10 mouse cellular contexts compared by ENCODE assay signal in the genomic region with DNA sequence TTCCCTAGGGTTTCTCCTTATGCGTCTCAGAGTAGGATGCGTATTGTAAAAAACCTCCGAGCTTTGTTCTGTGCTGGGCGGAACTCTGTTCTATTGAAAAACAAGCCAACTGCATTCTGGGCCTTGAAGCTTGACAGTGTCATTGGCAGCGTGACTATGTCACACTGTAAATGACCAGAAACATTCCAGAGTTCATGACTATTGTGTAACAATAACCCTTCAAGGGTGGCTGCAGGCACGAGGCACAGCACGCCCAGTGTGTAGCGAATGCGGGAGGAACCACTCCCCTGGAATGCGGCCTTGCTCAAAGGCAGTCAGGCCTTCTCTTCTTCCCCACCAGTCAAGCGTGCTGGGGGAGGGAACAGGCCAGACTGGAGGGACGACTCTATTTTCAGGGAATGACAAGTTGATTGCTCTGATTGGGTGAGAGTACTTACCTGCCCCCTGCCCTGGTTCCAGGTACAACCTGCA.
DNase-seq lines count a peak whose midpoint lies in the region; ATAC-seq and TF ChIP-seq lines count a peak whose summit lies in the region.
"Had no signal": no experiment of that assay in that cellular context is flagged by ENCODE, and none has a peak within 500 bp of the region (broad histone marks: within the 10 kb centered on the region; RNA-seq: fewer than 3 reads in every experiment).

No protein-coding gene starts in this region.

- H3K27ac ChIP-seq in liver, adult 2 months (replicated peaks; ENCODE audit: insufficient read depth, low read depth, low read length), result no peak overlapping the region
- no peak overlapping the region for H3K27ac ChIP-seq in liver, embryonic 12.5 days
- H3K27ac ChIP-seq in embryonic facial prominence, embryonic 13.5 days, result no peak overlapping the region
- H3K27ac ChIP-seq in kidney, embryonic 14.5 days (ENCODE audit: low read depth, low read length), result no peak overlapping the region
- H3K27ac ChIP-seq in midbrain, embryonic 14.5 days (replicated peaks; ENCODE audit: low read depth, low read length), result no peak overlapping the region
- H3K27ac ChIP-seq: heart, adult 2 months had no signal

- no peak overlapping the region for H3K4me2 ChIP-seq in liver, embryonic 12.5 days
- no peak overlapping the region for H3K4me2 ChIP-seq in embryonic facial prominence, embryonic 13.5 days
- H3K4me2 ChIP-seq in kidney, embryonic 14.5 days (replicated peaks; ENCODE audit: low read depth, low read length), result no peak overlapping the region
- no peak overlapping the region for H3K4me2 ChIP-seq in midbrain, embryonic 14.5 days (ENCODE audit: low read length)

- ATAC-seq in liver, embryonic 12.5 days, result no peak
- 0 out of 2 replicates have a peak, but pooled peaks have one; percentile 56 for ATAC-seq in embryonic facial prominence, embryonic 13.5 days (ENCODE audit: insufficient number of reproducible peaks, insufficient read depth, low FRiP score, low TSS enrichment, low read depth)
- peak; percentile 93 for ATAC-seq in kidney, embryonic 14.5 days (ENCODE audit: low FRiP score, low TSS enrichment)
- peak; percentile 53; the same call in 1 of the 2 replicates for ATAC-seq in midbrain, embryonic 14.5 days (ENCODE audit: low FRiP score, low TSS enrichment)

- no peak for TF ChIP-seq CTCF in liver, adult 2 months (IDR thresholded peaks at IDR 0.05; ENCODE audit: low read depth, low read length)

- TF ChIP-seq POLR2A in liver, adult 2 months (IDR thresholded peaks at IDR 0.05; ENCODE audit: extremely low read depth, insufficient read depth, low read length), result no peak

- 50% methylated on average over 12 of the region's 12 CpGs for WGBS in liver, adult 2 months
- WGBS in liver, embryonic 12.5 days (ENCODE audit: insufficient replicate concordance), result 69% methylated on average over 12 of the region's 12 CpGs
- WGBS in embryonic facial prominence, embryonic 13.5 days, result 42% methylated on average over 12 of the region's 12 CpGs
- 46% methylated on average over 12 of the region's 12 CpGs for WGBS in kidney, embryonic 14.5 days
- 13% methylated on average over 12 of the region's 12 CpGs for WGBS in midbrain, embryonic 14.5 days

- H3K4me1 ChIP-seq in liver, adult 2 months (ENCODE audit: control insufficient read depth, insufficient read depth, low read length), result peaks cover 6% of the 10 kb centered on the region; the same call in 1 of the 2 replicates
- no peaks in the 10 kb centered on the region for H3K4me1 ChIP-seq in liver, embryonic 12.5 days
- H3K4me1 ChIP-seq in embryonic facial prominence, embryonic 13.5 days, result no peaks in the 10 kb centered on the region
- no peaks in the 10 kb centered on the region for H3K4me1 ChIP-seq in kidney, embryonic 14.5 days (ENCODE audit: control insufficient read depth, insufficient read depth, low read length)
- 0 out of 2 replicates have a peak, but pooled peaks cover 3% of the 10 kb centered on the region for H3K4me1 ChIP-seq in midbrain, embryonic 14.5 days (ENCODE audit: control insufficient read depth, insufficient read depth, low read length)

- H3K27me3 ChIP-seq in liver, adult 2 months (ENCODE audit: control insufficient read depth, insufficient read depth, low read length), result no peaks in the 10 kb centered on the region
- H3K27me3 ChIP-seq in liver, embryonic 12.5 days (replicated peaks), result no peaks in the 10 kb centered on the region; the same call in 1 of the 2 replicates
- H3K27me3 ChIP-seq in embryonic facial prominence, embryonic 13.5 days, result no peaks in the 10 kb centered on the region
- H3K27me3 ChIP-seq in kidney, embryonic 14.5 days (ENCODE audit: control insufficient read depth, insufficient read depth, low read length), result no peaks in the 10 kb centered on the region
- H3K27me3 ChIP-seq in midbrain, embryonic 14.5 days (ENCODE audit: control insufficient read depth, insufficient read depth, low read length), result peaks cover 4% of the 10 kb centered on the region; the same call in 1 of the 2 replicates

- no peaks in the 10 kb centered on the region for H3K79me2 ChIP-seq in liver, adult 2 months (ENCODE audit: control insufficient read depth, insufficient read depth, low read length)

- H3K4me3 ChIP-seq in liver, adult 2 months (ENCODE audit: insufficient read depth, low read depth, low read length), result no peak overlapping the region
- no peak overlapping the region for H3K4me3 ChIP-seq in liver, embryonic 12.5 days
- H3K4me3 ChIP-seq in embryonic facial prominence, embryonic 13.5 days, result no peak overlapping the region
- H3K4me3 ChIP-seq in kidney, embryonic 14.5 days (ENCODE audit: low read length), result no peak overlapping the region
- H3K4me3 ChIP-seq in midbrain, embryonic 14.5 days (replicated peaks; ENCODE audit: low read depth, low read length), result no peak overlapping the region
- H3K4me3 ChIP-seq: heart, adult 2 months had no signal

- H3K36me3 ChIP-seq in liver, adult 2 months (ENCODE audit: control insufficient read depth, insufficient read depth, low read length), result no peaks in the 10 kb centered on the region
- no peaks in the 10 kb centered on the region for H3K36me3 ChIP-seq in liver, embryonic 12.5 days
- H3K36me3 ChIP-seq in embryonic facial prominence, embryonic 13.5 days, result no peaks in the 10 kb centered on the region
- H3K36me3 ChIP-seq in kidney, embryonic 14.5 days (ENCODE audit: control insufficient read depth, insufficient read depth, low read length), result no peaks in the 10 kb centered on the region
- no peaks in the 10 kb centered on the region for H3K36me3 ChIP-seq in midbrain, embryonic 14.5 days (ENCODE audit: control insufficient read depth, insufficient read depth, low read length)
- H3K36me3 ChIP-seq: G1E had no signal

- H3K9ac ChIP-seq in liver, adult 2 months (ENCODE audit: low read depth, low read length), result no peak overlapping the region
- H3K9ac ChIP-seq in liver, embryonic 12.5 days, result no peak overlapping the region
- H3K9ac ChIP-seq in embryonic facial prominence, embryonic 13.5 days, result no peak overlapping the region
- no peak overlapping the region for H3K9ac ChIP-seq in kidney, embryonic 14.5 days (ENCODE audit: low read depth, low read length)
- H3K9ac ChIP-seq in midbrain, embryonic 14.5 days (replicated peaks; ENCODE audit: low read length), result no peak overlapping the region

- DNase-seq in liver, adult 2 months (ENCODE audit: extremely low read depth, low read depth, low spot score), result peak; percentile 88
- DNase-seq in midbrain, embryonic 14.5 days, result peak; percentile 17
- DNase-seq in right cerebral cortex, postnatal 14 days, result no peak
- DNase-seq in adipocyte (ENCODE audit: low spot score), result no peak
- no peak for DNase-seq in liver

- no peaks in the 10 kb centered on the region for H3K9me3 ChIP-seq in liver, embryonic 12.5 days (replicated peaks)
- H3K9me3 ChIP-seq in embryonic facial prominence, embryonic 13.5 days, result no peaks in the 10 kb centered on the region
- H3K9me3 ChIP-seq in kidney, embryonic 14.5 days (ENCODE audit: control insufficient read depth, low read length), result no peaks in the 10 kb centered on the region
- no peaks in the 10 kb centered on the region for H3K9me3 ChIP-seq in midbrain, embryonic 14.5 days (ENCODE audit: control insufficient read depth, low read length)
- H3K9me3 ChIP-seq: G1E had no signal

Comparison
In these comparisons a context has a peak if more than half of its experiments do, and no peak if none do; other contexts are left out.
1. DNase-seq: peak in liver, adult 2 months (single experiment) and midbrain, embryonic 14.5 days (single experiment); none in right cerebral cortex, postnatal 14 days (single experiment), adipocyte (single experiment) and liver (single experiment).